Mouse (Mus musculus): ENCODE results near the gene Eif3k.

DNA sequence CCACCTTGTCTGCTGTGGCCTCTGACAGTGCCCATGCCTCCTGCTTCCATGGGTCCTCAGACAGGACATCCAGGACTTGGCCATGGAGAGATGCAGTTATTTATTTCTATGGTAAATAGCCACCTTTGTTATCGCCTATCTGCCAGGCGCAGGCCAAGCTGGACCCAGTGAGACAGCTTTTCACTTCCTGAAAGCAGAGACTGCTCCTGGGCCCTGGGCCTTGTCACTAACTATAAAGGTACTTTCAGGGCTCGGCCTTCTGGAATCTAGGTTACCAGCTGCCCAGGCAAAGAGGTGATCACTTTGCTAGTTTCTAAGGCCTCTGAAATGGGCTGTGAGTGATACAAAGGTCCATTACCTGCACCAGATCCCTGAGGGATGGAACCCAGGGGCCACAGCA, 56.9 kb downstream of the Eif3k start:
- TF ChIP-seq CTCF (IDR thresholded peaks at IDR 0.05; ENCODE audit: borderline replicate concordance, insufficient read depth, low read length) (no peak), POLR2A (IDR thresholded peaks at IDR 0.05; ENCODE audit: low read depth, low read length) (peak; percentile 41; the same call in 1 of the 2 replicates)

All from embryonic fibroblast, embryonic 13.5 days (primary cell).